Mouse (Mus musculus): Measurements from ENCODE around the gene Rftn1. TPM values are rescaled to one million over a fixed set of nuclear protein-coding genes. Genes with fewer than 3 reads are reported as not detected.

The Rftn1 gene
- polyA plus RNA-seq, 1 experiment from 2014 or later: 13.9 TPM

- no peaks in the 10 kb centered on the region for H3K9me3 ChIP-seq (ENCODE audit: low read length)
- H3K4me1 ChIP-seq (ENCODE audit: insufficient read depth, low read length): no peaks in the 10 kb centered on the region
- H3K27me3 ChIP-seq (ENCODE audit: insufficient read depth, low read length): no peaks in the 10 kb centered on the region
- no peak for ATAC-seq (ENCODE audit: low FRiP score, low TSS enrichment)
- no peak overlapping the region for H3K4me2 ChIP-seq (replicated peaks; ENCODE audit: low read depth, low read length)
- H3K9ac ChIP-seq (replicated peaks; ENCODE audit: low read length): no peak overlapping the region
- no peak overlapping the region for H3K27ac ChIP-seq (ENCODE audit: low read length)
- 94% methylated on average over 3 of the region's 3 CpGs for WGBS
- H3K4me3 ChIP-seq (ENCODE audit: low read length): no peak overlapping the region
- H3K36me3 ChIP-seq (ENCODE audit: insufficient read depth, low read length): no peaks in the 10 kb centered on the region
Observed at GRCm38 (mm10) chr17:50101416-50101815, 89.1 kb downstream of the Rftn1 start.

- 74% methylated on average over 12 of the region's 12 CpGs for WGBS
Observed at GRCm38 (mm10) chr17:50100070-50100469, 90.4 kb downstream of the Rftn1 start.

GRCm38 (mm10) chr17:50099378-50099777 is 91.1 kb downstream of the Rftn1 start:
- no peaks in the 10 kb centered on the region for H3K36me3 ChIP-seq (ENCODE audit: insufficient read depth, low read length)
- H3K4me2 ChIP-seq (replicated peaks; ENCODE audit: low read depth, low read length): no peak overlapping the region
- ATAC-seq (ENCODE audit: low FRiP score, low TSS enrichment): no peak
- H3K27me3 ChIP-seq (ENCODE audit: insufficient read depth, low read length): no peaks in the 10 kb centered on the region
- 34% methylated on average over 8 of the region's 8 CpGs for WGBS
- no peak overlapping the region for H3K27ac ChIP-seq (ENCODE audit: low read length)
- no peak overlapping the region for H3K4me3 ChIP-seq (ENCODE audit: low read length)
- no peak overlapping the region for H3K9ac ChIP-seq (replicated peaks; ENCODE audit: low read length)
- H3K9me3 ChIP-seq (ENCODE audit: low read length): no peaks in the 10 kb centered on the region
- H3K4me1 ChIP-seq (ENCODE audit: insufficient read depth, low read length): no peaks in the 10 kb centered on the region

More at GRCm38 (mm10) chr17:50100070-50100469, 90.4 kb downstream of the Rftn1 start:
- Histone ChIP-seq H3K36me3 (ENCODE audit: insufficient read depth, low read length) (no peaks in the 10 kb centered on the region), H3K4me3 (ENCODE audit: low read length) (no peak overlapping the region), H3K4me1 (ENCODE audit: insufficient read depth, low read length) (no peaks in the 10 kb centered on the region), H3K9me3 (ENCODE audit: low read length) (no peaks in the 10 kb centered on the region), H3K27ac (ENCODE audit: low read length) (no peak overlapping the region), H3K27me3 (ENCODE audit: insufficient read depth, low read length) (no peaks in the 10 kb centered on the region), H3K9ac (replicated peaks; ENCODE audit: low read length) (no peak overlapping the region), H3K4me2 (replicated peaks; ENCODE audit: low read depth, low read length) (no peak overlapping the region)
- ATAC-seq (ENCODE audit: low FRiP score, low TSS enrichment): no peak

- no peak overlapping the region for H3K4me2 ChIP-seq (replicated peaks; ENCODE audit: low read depth, low read length)
- no peaks in the 10 kb centered on the region for H3K4me1 ChIP-seq (ENCODE audit: insufficient read depth, low read length)
- H3K27me3 ChIP-seq (ENCODE audit: insufficient read depth, low read length): no peaks in the 10 kb centered on the region
- H3K9ac ChIP-seq (replicated peaks; ENCODE audit: low read length): no peak overlapping the region
- H3K27ac ChIP-seq (ENCODE audit: low read length): no peak overlapping the region
- no peaks in the 10 kb centered on the region for H3K9me3 ChIP-seq (ENCODE audit: low read length)
- no peaks in the 10 kb centered on the region for H3K36me3 ChIP-seq (ENCODE audit: insufficient read depth, low read length)
- ATAC-seq (ENCODE audit: low FRiP score, low TSS enrichment): no peak
- H3K4me3 ChIP-seq (ENCODE audit: low read length): no peak overlapping the region
- WGBS: 84% methylated on average over 6 of the region's 6 CpGs
Observed at GRCm38 (mm10) chr17:50098297-50098696, 92.2 kb downstream of the Rftn1 start.

- no peak for ATAC-seq (ENCODE audit: low FRiP score, low TSS enrichment)
- Histone ChIP-seq H3K36me3 (ENCODE audit: insufficient read depth, low read length) (no peaks in the 10 kb centered on the region), H3K9ac (replicated peaks; ENCODE audit: low read length) (no peak overlapping the region), H3K4me3 (ENCODE audit: low read length) (no peak overlapping the region), H3K27ac (ENCODE audit: low read length) (no peak overlapping the region), H3K9me3 (ENCODE audit: low read length) (no peaks in the 10 kb centered on the region), H3K4me1 (ENCODE audit: insufficient read depth, low read length) (no peaks in the 10 kb centered on the region), H3K27me3 (ENCODE audit: insufficient read depth, low read length) (no peaks in the 10 kb centered on the region), H3K4me2 (replicated peaks; ENCODE audit: low read depth, low read length) (no peak overlapping the region)
- 90% methylated on average over 5 of the region's 5 CpGs for WGBS
Observed at GRCm38 (mm10) chr17:50097831-50098230, 92.6 kb downstream of the Rftn1 start.

- no peak overlapping the region for H3K9ac ChIP-seq (replicated peaks; ENCODE audit: low read length)
- no peak overlapping the region for H3K4me3 ChIP-seq (ENCODE audit: low read length)
- 95% methylated on average over 4 of the region's 4 CpGs for WGBS
- no peaks in the 10 kb centered on the region for H3K9me3 ChIP-seq (ENCODE audit: low read length)
- no peak overlapping the region for H3K4me2 ChIP-seq (replicated peaks; ENCODE audit: low read depth, low read length)
- no peaks in the 10 kb centered on the region for H3K4me1 ChIP-seq (ENCODE audit: insufficient read depth, low read length)
- no peaks in the 10 kb centered on the region for H3K27me3 ChIP-seq (ENCODE audit: insufficient read depth, low read length)
- no peak for ATAC-seq (ENCODE audit: low FRiP score, low TSS enrichment)
- no peak overlapping the region for H3K27ac ChIP-seq (ENCODE audit: low read length)
- no peaks in the 10 kb centered on the region for H3K36me3 ChIP-seq (ENCODE audit: insufficient read depth, low read length)
Observed at GRCm38 (mm10) chr17:50096305-50096704, 94.2 kb downstream of the Rftn1 start.

- Histone ChIP-seq H3K36me3 (ENCODE audit: insufficient read depth, low read length) (no peaks in the 10 kb centered on the region), H3K4me2 (replicated peaks; ENCODE audit: low read depth, low read length) (no peak overlapping the region), H3K27me3 (ENCODE audit: insufficient read depth, low read length) (no peaks in the 10 kb centered on the region), H3K9me3 (ENCODE audit: low read length) (no peaks in the 10 kb centered on the region), H3K4me3 (ENCODE audit: low read length) (no peak overlapping the region), H3K27ac (ENCODE audit: low read length) (no peak overlapping the region), H3K4me1 (ENCODE audit: insufficient read depth, low read length) (no peaks in the 10 kb centered on the region), H3K9ac (replicated peaks; ENCODE audit: low read length) (no peak overlapping the region)
- no peak for ATAC-seq (ENCODE audit: low FRiP score, low TSS enrichment)
Observed at GRCm38 (mm10) chr17:50094596-50094995, 95.9 kb downstream of the Rftn1 start.

GRCm38 (mm10) chr17:50094077-50094476 is 96.4 kb downstream of the Rftn1 start:
- no peak for ATAC-seq (ENCODE audit: low FRiP score, low TSS enrichment)
- no peaks in the 10 kb centered on the region for H3K9me3 ChIP-seq (ENCODE audit: low read length)
- no peaks in the 10 kb centered on the region for H3K36me3 ChIP-seq (ENCODE audit: insufficient read depth, low read length)
- H3K27me3 ChIP-seq (ENCODE audit: insufficient read depth, low read length): no peaks in the 10 kb centered on the region
- no peak overlapping the region for H3K4me3 ChIP-seq (ENCODE audit: low read length)
- no peaks in the 10 kb centered on the region for H3K4me1 ChIP-seq (ENCODE audit: insufficient read depth, low read length)
- 85% methylated on average over 5 of the region's 5 CpGs for WGBS
- no peak overlapping the region for H3K4me2 ChIP-seq (replicated peaks; ENCODE audit: low read depth, low read length)
- no peak overlapping the region for H3K27ac ChIP-seq (ENCODE audit: low read length)
- no peak overlapping the region for H3K9ac ChIP-seq (replicated peaks; ENCODE audit: low read length)

GRCm38 (mm10) chr17:50093356-50093755 is 97.1 kb downstream of the Rftn1 start:
- Histone ChIP-seq H3K27ac (ENCODE audit: low read length) (no peak overlapping the region), H3K4me3 (ENCODE audit: low read length) (no peak overlapping the region), H3K9me3 (ENCODE audit: low read length) (no peaks in the 10 kb centered on the region), H3K36me3 (ENCODE audit: insufficient read depth, low read length) (no peaks in the 10 kb centered on the region), H3K4me2 (replicated peaks; ENCODE audit: low read depth, low read length) (no peak overlapping the region), H3K9ac (replicated peaks; ENCODE audit: low read length) (no peak overlapping the region), H3K27me3 (ENCODE audit: insufficient read depth, low read length) (no peaks in the 10 kb centered on the region), H3K4me1 (ENCODE audit: insufficient read depth, low read length) (no peaks in the 10 kb centered on the region)
- no peak for ATAC-seq (ENCODE audit: low FRiP score, low TSS enrichment)
- 65% methylated on average over 3 of the region's 3 CpGs for WGBS

- Histone ChIP-seq H3K4me1 (ENCODE audit: insufficient read depth, low read length) (no peaks in the 10 kb centered on the region), H3K4me3 (ENCODE audit: low read length) (no peak overlapping the region), H3K4me2 (replicated peaks; ENCODE audit: low read depth, low read length) (no peak overlapping the region), H3K9ac (replicated peaks; ENCODE audit: low read length) (no peak overlapping the region), H3K27ac (ENCODE audit: low read length) (no peak overlapping the region), H3K9me3 (ENCODE audit: low read length) (no peaks in the 10 kb centered on the region), H3K36me3 (ENCODE audit: insufficient read depth, low read length) (no peaks in the 10 kb centered on the region), H3K27me3 (ENCODE audit: insufficient read depth, low read length) (no peaks in the 10 kb centered on the region)
- 84% methylated on average over 8 of the region's 8 CpGs for WGBS
- ATAC-seq (ENCODE audit: low FRiP score, low TSS enrichment): no peak
Observed at GRCm38 (mm10) chr17:50092848-50093247, 97.6 kb downstream of the Rftn1 start.

- Histone ChIP-seq H3K4me1 (ENCODE audit: insufficient read depth, low read length) (no peaks in the 10 kb centered on the region), H3K4me3 (ENCODE audit: low read length) (no peak overlapping the region), H3K27me3 (ENCODE audit: insufficient read depth, low read length) (no peaks in the 10 kb centered on the region), H3K9ac (replicated peaks; ENCODE audit: low read length) (no peak overlapping the region), H3K9me3 (ENCODE audit: low read length) (no peaks in the 10 kb centered on the region), H3K27ac (ENCODE audit: low read length) (no peak overlapping the region), H3K36me3 (ENCODE audit: insufficient read depth, low read length) (no peaks in the 10 kb centered on the region), H3K4me2 (replicated peaks; ENCODE audit: low read depth, low read length) (no peak overlapping the region)
- WGBS: 69% methylated on average over 6 of the region's 6 CpGs
- no peak for ATAC-seq (ENCODE audit: low FRiP score, low TSS enrichment)
Observed at GRCm38 (mm10) chr17:50091829-50092228, 98.6 kb downstream of the Rftn1 start.

Data from kidney, embryonic 16.5 days (tissue).